Mouse (Mus musculus) forebrain, embryonic 12.5 days (tissue): ENCODE results near the gene Vwa5b1. TPM values are rescaled to one million over a fixed set of nuclear protein-coding genes. Genes with fewer than 3 reads are reported as not detected.

ENCODE experiments used
- ATAC-seq: fragments of 200-750 bp; cut with Nextera tagmentation; 2 replicates; pipeline ENCODE4 v1.8.0; 2017; ENCODE audit warnings: moderate TSS enrichment; ENCODE audit not compliant: low FRiP score
- H3K27ac ChIP-seq: fragments of 300-500 bp; sonication (generic); 2 replicates; pipeline ENCODE4 v1.5.1; 2016; ENCODE audit warnings: mild to moderate bottlenecking
- H3K27me3 ChIP-seq: fragments of 300-500 bp; sonication (generic); 2 replicates; pipeline ENCODE4 v1.6.1; 2016; ENCODE audit warnings: mild to moderate bottlenecking
- H3K36me3 ChIP-seq: fragments of 300-500 bp; sonication (generic); replicated peaks from 2 replicates; pipeline ENCODE4 v1.6.1; 2016; ENCODE audit warnings: mild to moderate bottlenecking
- H3K4me1 ChIP-seq: fragments of 300-500 bp; sonication (generic); 2 replicates; pipeline ENCODE4 v1.6.1; 2016
- H3K4me2 ChIP-seq: fragments of 300-500 bp; sonication (generic); 2 replicates; pipeline ENCODE4 v1.6.1; 2016; ENCODE audit warnings: mild to moderate bottlenecking, moderate library complexity
- H3K4me3 ChIP-seq: fragments of 300-500 bp; sonication (generic); replicated peaks from 2 replicates; pipeline ENCODE4 v1.5.1; 2016; ENCODE audit warnings: mild to moderate bottlenecking
- H3K9ac ChIP-seq: fragments of 300-500 bp; sonication (generic); 2 replicates; pipeline ENCODE4 v1.6.1; 2016; ENCODE audit warnings: mild to moderate bottlenecking
- H3K9me3 ChIP-seq: fragments of 300-500 bp; sonication (generic); 2 replicates; pipeline ENCODE4 v1.6.1; 2016
- WGBS: fragments of 180-500 bp; shearing (Covaris S2); methylation state at CpG from one replicate; pipeline ENCODE4 v1.1.7; 2016; 5-methylcytosine and 5-hydroxymethylcytosine counted together
- polyA plus RNA-seq: library from polyadenylated mRNA; unstranded; fragments of >200 nt; fragmentation: Nextera tagmentation; extraction: Ambion mirVana; gene quantifications from 2 replicates; pipeline ENCODE4 v1.2.1, GENCODE M21; 2016

The Vwa5b1 gene
- polyA plus RNA-seq, 1 experiment from 2014 or later: 0.13 TPM

DNA sequence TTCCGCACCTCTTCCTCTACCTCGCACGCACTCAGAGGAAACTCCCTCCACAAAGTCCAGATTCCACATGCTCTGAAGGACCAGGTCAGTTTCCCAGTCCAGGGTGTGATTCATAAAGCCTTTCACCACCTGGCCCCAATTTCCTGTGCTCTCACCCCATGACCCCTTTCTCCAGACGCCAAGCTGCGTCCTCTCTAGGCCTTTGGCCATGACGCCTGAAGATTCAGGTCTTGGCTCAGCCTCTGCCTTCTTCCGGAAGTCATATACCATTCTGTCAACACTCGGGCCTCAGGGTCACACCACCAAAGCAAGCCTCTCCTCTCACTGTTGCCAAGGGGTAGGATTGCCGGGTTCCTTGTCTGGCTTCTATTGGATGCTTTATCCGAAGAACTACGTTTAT, 65.8 kb downstream of the Vwa5b1 start:
- Histone ChIP-seq H3K9me3 (no peaks in the 10 kb centered on the region), H3K4me2 (no peak overlapping the region), H3K36me3 (no peaks in the 10 kb centered on the region), H3K4me1 (peaks cover 14% of the 10 kb centered on the region), H3K27me3 (0 out of 2 replicates have a peak, but pooled peaks cover 3% of the 10 kb centered on the region), H3K4me3 (no peak overlapping the region), H3K9ac (no peak overlapping the region), H3K27ac (no peak overlapping the region)
- no peak for ATAC-seq
- 80% methylated on average over 11 of the region's 11 CpGs for WGBS

DNA sequence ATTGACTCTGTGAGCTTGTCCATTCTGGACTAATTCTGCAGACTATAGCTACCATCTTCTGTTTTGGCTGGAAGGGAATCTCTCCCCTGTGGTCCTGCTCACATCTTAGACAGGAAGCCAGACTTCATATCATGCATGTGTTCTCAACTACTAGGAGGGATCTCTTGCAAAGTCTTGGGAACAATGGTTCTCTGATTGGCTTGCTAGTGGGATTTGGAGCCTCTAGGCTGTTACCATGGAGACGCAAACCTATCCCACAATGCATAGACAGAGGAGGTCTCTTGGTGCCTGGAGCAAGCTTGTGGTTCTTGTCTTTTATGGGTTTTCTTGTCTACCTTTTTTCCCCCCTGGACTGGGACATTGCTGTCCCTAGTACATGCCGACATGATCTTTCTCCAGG, 67.4 kb downstream of the Vwa5b1 start:
- Histone ChIP-seq H3K4me2 (no peak overlapping the region), H3K27me3 (0 out of 2 replicates have a peak, but pooled peaks cover 3% of the 10 kb centered on the region), H3K4me1 (peaks cover 6% of the 10 kb centered on the region), H3K9me3 (no peaks in the 10 kb centered on the region), H3K4me3 (no peak overlapping the region), H3K27ac (no peak overlapping the region), H3K36me3 (no peaks in the 10 kb centered on the region), H3K9ac (no peak overlapping the region)
- ATAC-seq: no peak
- 63% methylated on average over 2 of the region's 2 CpGs for WGBS

DNA sequence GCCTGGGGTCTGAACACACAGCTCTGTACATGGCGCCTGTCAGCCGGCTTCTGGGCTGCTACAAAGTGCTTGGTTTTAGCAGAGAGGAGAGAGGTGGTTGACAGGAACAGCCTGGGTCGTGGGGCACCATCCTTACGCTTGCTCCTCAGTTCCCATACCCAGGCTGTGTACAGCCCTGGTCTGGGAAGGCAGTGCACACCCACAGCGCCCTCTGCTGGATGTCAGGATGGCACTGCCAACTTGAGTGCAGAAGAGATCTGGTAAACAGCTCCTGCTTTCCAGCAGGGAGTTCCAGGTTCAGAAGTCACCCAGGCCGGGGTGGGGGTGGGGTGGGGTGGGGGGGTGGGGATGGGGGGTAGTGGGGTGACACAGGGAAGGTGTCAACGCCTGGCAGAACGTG, 73.7 kb downstream of the Vwa5b1 start:
- no peak overlapping the region for H3K27ac ChIP-seq
- peaks cover 30% of the 10 kb centered on the region for H3K27me3 ChIP-seq
- 7% methylated on average over 8 of the region's 8 CpGs for WGBS
- no peaks in the 10 kb centered on the region for H3K36me3 ChIP-seq
- H3K9ac ChIP-seq: no peak overlapping the region
- H3K9me3 ChIP-seq: no peaks in the 10 kb centered on the region
- H3K4me2 ChIP-seq: no peak overlapping the region
- H3K4me3 ChIP-seq: no peak overlapping the region
- peak; percentile 85 for ATAC-seq
- H3K4me1 ChIP-seq: peaks cover 5% of the 10 kb centered on the region; the same call in 1 of the 2 replicates

DNA sequence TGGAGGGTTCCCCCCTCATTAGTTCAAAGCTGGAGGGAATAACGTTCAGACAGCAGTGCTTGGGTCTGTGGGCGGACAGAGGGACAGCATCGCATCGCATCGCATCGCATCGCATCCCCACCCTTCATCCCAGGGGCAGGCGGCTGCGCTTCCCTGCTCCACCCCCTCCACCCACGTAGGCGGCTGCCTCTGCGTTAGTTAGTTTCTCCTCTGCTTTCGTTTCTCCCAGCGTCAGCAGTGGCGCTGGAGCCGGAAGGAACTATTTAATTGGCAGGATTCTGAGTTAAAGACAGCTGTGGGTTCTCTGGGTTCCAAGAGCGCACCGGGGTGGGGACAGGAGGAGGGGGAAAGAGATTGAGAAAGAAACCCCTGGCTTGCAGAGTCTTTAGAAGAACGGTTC, 80.2 kb downstream of the Vwa5b1 start:
- H3K27ac ChIP-seq: no peak overlapping the region
- 0 out of 2 replicates have a peak overlapping the region, but pooled peaks have one; percentile 17 for H3K9ac ChIP-seq
- H3K27me3 ChIP-seq: peaks cover 73% of the 10 kb centered on the region
- no peaks in the 10 kb centered on the region for H3K9me3 ChIP-seq
- H3K4me2 ChIP-seq: peak overlapping the region; percentile 48
- peaks cover 27% of the 10 kb centered on the region for H3K4me1 ChIP-seq
- ATAC-seq: no peak
- peak overlapping the region; percentile 21 for H3K4me3 ChIP-seq
- WGBS: under 1% methylated on average over 15 of the region's 19 CpGs
- no peaks in the 10 kb centered on the region for H3K36me3 ChIP-seq

DNA sequence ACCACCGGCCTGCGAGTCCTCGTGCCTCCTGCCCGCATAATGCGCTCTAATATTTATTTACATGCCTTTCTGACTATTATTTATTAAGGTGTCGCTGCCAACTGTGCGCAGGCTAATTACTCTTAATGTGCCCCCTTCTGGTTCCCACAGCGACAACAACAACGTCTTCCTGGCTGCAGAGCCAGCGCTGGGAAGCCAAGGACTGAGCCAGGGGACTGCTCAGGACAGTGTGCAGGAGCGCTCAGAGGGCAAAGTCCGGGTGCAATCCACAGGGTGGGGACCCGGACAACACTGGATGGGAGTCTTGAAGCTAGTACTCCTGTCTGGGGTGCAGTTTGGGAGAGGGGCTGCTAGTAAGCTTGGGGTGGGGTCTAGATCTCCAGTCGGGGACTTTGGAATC, 80.8 kb downstream of the Vwa5b1 start:
- Histone ChIP-seq H3K4me3 (no peak overlapping the region; the same call in 1 of the 2 replicates), H3K9me3 (no peaks in the 10 kb centered on the region), H3K27ac (no peak overlapping the region), H3K9ac (no peak overlapping the region), H3K36me3 (no peaks in the 10 kb centered on the region), H3K27me3 (peaks cover 70% of the 10 kb centered on the region), H3K4me2 (peak overlapping the region; percentile 48), H3K4me1 (peaks cover 27% of the 10 kb centered on the region)
- ATAC-seq: 0 out of 2 replicates have a peak, but pooled peaks have one; percentile 27
- WGBS: 2% methylated on average over 14 of the region's 14 CpGs

DNA sequence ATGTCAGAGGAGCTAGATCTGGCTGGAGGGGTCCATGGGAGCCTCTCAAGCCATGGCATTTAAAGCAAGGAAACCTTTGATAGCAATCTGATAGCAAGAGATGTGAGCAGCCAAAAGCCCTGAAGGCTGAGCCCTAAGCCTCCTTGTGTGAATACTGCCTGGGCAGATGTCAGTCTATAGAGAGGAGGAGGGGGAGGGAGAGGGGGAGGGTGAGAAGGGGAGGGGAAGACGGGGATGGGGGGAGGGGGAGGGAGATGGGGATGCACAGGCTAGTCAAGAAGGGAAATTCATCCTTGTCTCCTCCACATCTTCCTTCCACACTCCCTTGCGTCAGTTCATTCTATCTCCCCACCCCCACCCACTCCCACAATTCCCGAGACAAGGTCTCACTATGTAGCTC, 81.4 kb downstream of the Vwa5b1 start:
- peaks cover 67% of the 10 kb centered on the region for H3K27me3 ChIP-seq
- WGBS: 0% methylated on average over 3 of the region's 3 CpGs
- ATAC-seq: no peak
- no peak overlapping the region for H3K4me3 ChIP-seq
- H3K9me3 ChIP-seq: no peaks in the 10 kb centered on the region
- peak overlapping the region; percentile 48; the same call in 1 of the 2 replicates for H3K4me2 ChIP-seq
- H3K9ac ChIP-seq: no peak overlapping the region
- no peaks in the 10 kb centered on the region for H3K36me3 ChIP-seq
- H3K4me1 ChIP-seq: peaks cover 27% of the 10 kb centered on the region
- H3K27ac ChIP-seq: no peak overlapping the region

DNA sequence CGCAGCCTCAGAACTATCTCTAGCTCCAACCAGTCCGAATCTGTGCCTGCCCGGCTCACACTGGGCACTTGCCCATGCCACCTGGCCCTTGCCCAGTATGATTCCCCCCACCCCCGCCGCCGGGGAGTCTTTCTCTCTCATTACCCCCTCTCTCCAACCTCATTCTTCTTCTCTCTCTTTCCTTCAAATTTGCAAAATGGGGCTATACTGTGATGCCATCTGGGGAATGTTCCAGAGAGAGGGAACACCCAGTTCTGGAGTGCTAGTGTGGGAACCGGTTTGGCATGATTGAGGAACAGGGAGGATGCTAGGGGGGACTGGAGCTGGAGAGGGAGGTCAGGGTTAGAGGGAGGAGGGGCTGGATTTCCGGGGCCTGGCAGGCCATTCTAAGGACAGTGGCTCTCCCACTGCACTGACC, 82.2 kb downstream of the Vwa5b1 start:
- Histone ChIP-seq H3K36me3 (no peaks in the 10 kb centered on the region), H3K27ac (peak overlapping the region; percentile 26; the same call in 1 of the 2 replicates), H3K4me3 (no peak overlapping the region), H3K9me3 (no peaks in the 10 kb centered on the region), H3K27me3 (peaks cover 65% of the 10 kb centered on the region), H3K4me2 (no peak overlapping the region), H3K4me1 (peaks cover 32% of the 10 kb centered on the region), H3K9ac (no peak overlapping the region)
- 70% methylated on average over 8 of the region's 8 CpGs for WGBS
- ATAC-seq: no peak

DNA sequence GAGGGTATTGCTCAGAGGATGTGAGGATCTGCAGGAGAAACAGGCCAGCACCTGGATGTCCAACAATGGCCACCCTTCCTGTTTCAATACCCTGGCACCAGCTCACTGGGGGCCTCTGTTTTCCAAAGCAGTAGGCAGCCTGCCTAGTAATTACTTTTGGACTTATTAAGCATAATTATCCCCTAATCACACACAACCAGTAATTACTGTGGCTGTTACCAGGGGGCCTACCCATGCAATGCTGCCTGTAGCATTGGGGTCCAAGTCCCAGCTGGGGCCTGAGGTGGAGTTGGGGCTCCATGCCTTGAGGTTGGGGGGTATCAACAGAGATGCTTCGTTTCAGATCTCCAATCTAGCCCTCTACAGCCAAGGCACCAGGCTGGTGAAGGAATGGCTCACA, 82.6 kb downstream of the Vwa5b1 start:
- H3K4me1 ChIP-seq: peaks cover 36% of the 10 kb centered on the region
- H3K9ac ChIP-seq: no peak overlapping the region
- no peaks in the 10 kb centered on the region for H3K9me3 ChIP-seq
- H3K27me3 ChIP-seq: peaks cover 64% of the 10 kb centered on the region
- ATAC-seq: peak; percentile 51; the same call in 1 of the 2 replicates
- no peak overlapping the region for H3K4me2 ChIP-seq
- no peak overlapping the region for H3K4me3 ChIP-seq
- H3K36me3 ChIP-seq: no peaks in the 10 kb centered on the region
- WGBS: 44% methylated on average over 1 of the region's 1 CpGs
- H3K27ac ChIP-seq: peak overlapping the region; percentile 26; the same call in 1 of the 2 replicates

DNA sequence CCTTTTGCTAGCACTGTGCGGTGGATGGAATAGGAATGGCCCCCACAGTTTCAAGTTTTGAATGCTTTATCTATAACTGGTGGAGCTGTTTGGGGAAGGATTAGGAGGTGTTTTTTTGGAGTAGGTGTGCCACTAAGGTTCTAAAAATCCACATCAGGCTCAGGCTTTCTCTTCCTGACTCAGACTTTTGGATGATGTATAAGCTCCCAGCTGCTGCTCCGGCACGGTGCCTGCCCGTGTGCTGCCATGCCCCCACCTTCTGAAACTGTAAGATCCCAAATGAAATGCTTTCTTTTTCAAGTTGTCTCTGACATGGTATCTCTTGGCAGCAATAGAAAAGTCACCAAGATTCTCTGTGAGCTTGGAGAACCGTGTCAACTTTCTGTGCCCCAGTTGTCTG, 84.1 kb downstream of the Vwa5b1 start:
- H3K9ac ChIP-seq: no peak overlapping the region
- H3K27me3 ChIP-seq: peaks cover 53% of the 10 kb centered on the region
- H3K9me3 ChIP-seq: no peaks in the 10 kb centered on the region
- no peak overlapping the region for H3K27ac ChIP-seq
- H3K36me3 ChIP-seq: no peaks in the 10 kb centered on the region
- no peak for ATAC-seq
- H3K4me2 ChIP-seq: no peak overlapping the region
- H3K4me3 ChIP-seq: no peak overlapping the region
- WGBS: 89% methylated on average over 5 of the region's 5 CpGs
- peaks cover 44% of the 10 kb centered on the region for H3K4me1 ChIP-seq

DNA sequence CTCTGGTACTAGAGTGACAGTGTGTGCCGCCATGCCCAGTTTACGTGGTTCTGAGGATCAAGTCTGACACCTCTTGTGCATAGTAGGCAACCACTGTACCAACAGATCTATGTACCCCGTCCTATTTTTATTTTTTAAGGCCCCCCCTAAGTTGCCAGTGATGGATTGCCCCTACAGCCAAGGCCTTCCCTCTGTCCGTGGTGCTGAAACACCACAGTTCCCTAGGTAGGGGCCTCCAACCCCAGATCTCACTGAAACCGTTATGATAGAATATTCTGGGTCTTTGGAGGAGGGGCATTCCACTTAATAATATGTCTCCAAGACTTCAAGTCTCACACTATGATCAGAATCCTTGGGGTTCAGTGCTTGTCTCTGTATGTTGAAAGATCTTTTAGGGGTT, 85.1 kb downstream of the Vwa5b1 start:
- H3K4me1 ChIP-seq: peaks cover 41% of the 10 kb centered on the region
- H3K27ac ChIP-seq: no peak overlapping the region
- H3K9me3 ChIP-seq: no peaks in the 10 kb centered on the region
- no peaks in the 10 kb centered on the region for H3K36me3 ChIP-seq
- no peak overlapping the region for H3K4me3 ChIP-seq
- ATAC-seq: no peak
- 60% methylated on average over 5 of the region's 5 CpGs for WGBS
- no peak overlapping the region for H3K4me2 ChIP-seq
- peaks cover 52% of the 10 kb centered on the region for H3K27me3 ChIP-seq
- H3K9ac ChIP-seq: no peak overlapping the region

DNA sequence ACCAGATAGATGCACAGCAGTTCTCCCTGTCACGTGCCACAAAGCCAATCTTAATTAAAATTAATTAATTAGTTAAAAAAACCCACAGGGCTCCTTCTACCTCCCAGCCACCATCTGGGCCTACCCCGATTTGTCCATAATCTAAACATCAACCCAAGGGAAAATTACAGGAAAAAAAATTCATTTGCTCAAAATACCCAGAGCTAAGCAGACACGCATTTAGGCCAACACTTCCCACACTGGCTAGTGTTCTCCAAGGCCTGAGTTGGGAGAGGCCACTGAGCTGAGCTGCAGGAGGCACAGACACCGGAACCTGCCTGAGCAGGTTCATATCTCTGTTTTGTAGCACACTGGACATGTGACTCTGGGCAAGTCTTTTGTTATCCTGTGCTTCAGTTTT, 86.7 kb downstream of the Vwa5b1 start:
- Histone ChIP-seq H3K27ac (no peak overlapping the region), H3K4me2 (no peak overlapping the region), H3K27me3 (peaks cover 41% of the 10 kb centered on the region), H3K36me3 (no peaks in the 10 kb centered on the region), H3K9ac (no peak overlapping the region), H3K4me1 (peaks cover 25% of the 10 kb centered on the region), H3K9me3 (no peaks in the 10 kb centered on the region), H3K4me3 (no peak overlapping the region)
- 63% methylated on average over 4 of the region's 4 CpGs for whole genome bisulfite sequencing
- ATAC-seq: no peak

DNA sequence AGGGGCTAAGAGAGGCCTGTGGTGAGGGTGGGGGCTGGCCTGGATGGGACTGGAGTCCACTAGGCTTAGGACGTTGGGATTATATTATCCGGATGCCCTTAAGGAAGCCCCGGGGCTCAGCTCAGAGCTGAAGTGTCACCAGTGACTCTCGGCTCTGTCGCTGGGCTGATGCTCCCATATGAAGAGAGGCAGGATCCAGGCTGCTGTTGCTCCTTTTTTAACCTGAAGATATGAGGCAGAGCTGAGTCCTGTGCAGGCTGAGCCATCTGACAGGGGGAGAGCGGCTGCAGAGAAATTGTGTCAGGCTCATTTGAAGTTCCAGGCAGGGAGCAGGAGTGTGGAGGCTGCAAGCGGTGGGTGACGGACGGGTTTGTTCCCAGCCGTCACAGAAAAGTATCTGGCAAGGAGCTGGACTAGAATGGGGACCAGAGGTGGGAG, 87.5 kb downstream of the Vwa5b1 start:
- Histone ChIP-seq H3K27ac (no peak overlapping the region), H3K4me2 (no peak overlapping the region)
- 10% methylated on average over 10 of the region's 10 CpGs for WGBS

DNA sequence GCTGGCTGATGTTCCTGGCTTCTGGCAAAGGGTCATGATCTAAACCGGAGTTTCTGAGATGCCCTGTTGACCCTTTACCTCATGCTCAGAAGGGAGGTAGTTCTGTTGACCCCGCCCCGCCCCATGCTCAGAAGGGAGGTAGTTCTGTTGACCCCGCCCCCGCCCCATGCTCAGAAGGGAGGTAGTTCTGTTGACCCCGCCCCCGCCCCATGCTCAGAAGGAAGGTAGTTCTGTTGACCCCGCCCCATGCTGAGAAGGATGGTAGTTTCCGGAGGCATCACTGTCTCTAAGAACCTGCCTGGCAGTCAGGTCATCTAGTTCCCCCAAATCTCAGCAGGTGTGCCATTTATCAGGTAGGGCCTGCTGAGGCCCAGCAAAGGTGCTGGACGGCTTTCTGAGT, 88.1 kb downstream of the Vwa5b1 start:
- H3K27me3 ChIP-seq: peaks cover 27% of the 10 kb centered on the region
- H3K36me3 ChIP-seq: no peaks in the 10 kb centered on the region
- no peak overlapping the region for H3K27ac ChIP-seq
- no peak overlapping the region for H3K9ac ChIP-seq
- WGBS: 27% methylated on average over 10 of the region's 10 CpGs
- no peak overlapping the region for H3K4me2 ChIP-seq
- peaks cover 24% of the 10 kb centered on the region for H3K4me1 ChIP-seq
- ATAC-seq: no peak
- no peaks in the 10 kb centered on the region for H3K9me3 ChIP-seq
- H3K4me3 ChIP-seq: no peak overlapping the region

More for the DNA sequence above, 87.5 kb downstream of the Vwa5b1 start:
- no peaks in the 10 kb centered on the region for H3K9me3 ChIP-seq
- 0 out of 2 replicates have a peak, but pooled peaks have one; percentile 27 for ATAC-seq
- peaks cover 22% of the 10 kb centered on the region for H3K4me1 ChIP-seq
- no peak overlapping the region for H3K9ac ChIP-seq
- H3K4me3 ChIP-seq: no peak overlapping the region
- H3K36me3 ChIP-seq: no peaks in the 10 kb centered on the region
- peaks cover 33% of the 10 kb centered on the region for H3K27me3 ChIP-seq
